Mouse (Mus musculus) layer of hippocampus, adult 9-10 months (tissue): ENCODE results near the gene Tbl3.
A peak's percentile ranks its signal among the peaks of the same experiment; 100 is the strongest.
"Not testable (repeated sequence)": the region's sequence is repeated elsewhere in the genome, so short reads cannot be mapped to it uniquely, and the experiment has no call there.

ENCODE experiments used
- DNase-seq: peaks from one replicate; pipeline ENCODE4 v3.0.0; 2022; ENCODE audit warnings: low spot score

Gene Tbl3

GRCm38 (mm10) chr17:24696011-24696697 is 11.3 kb downstream of the Tbl3 start, which contains the start of the genes Gfer and Noxo1:
Gfer (minus strand) TSS chr17:24696156.
Noxo1 (plus strand) TSS chr17:24696234.
- no peak for DNase-seq

GRCm38 (mm10) chr17:24695326-24696010 is 12.0 kb downstream of the Tbl3 start:
- DNase-seq, result no peak

- no peak for DNase-seq
These were observed 15.1 kb downstream of the Tbl3 start for GRCm38 (mm10) chr17:24692385-24692784.

- DNase-seq, result no peak
These were observed 18.0 kb downstream of the Tbl3 start, which contains the start of gene Syngr3 for GRCm38 (mm10) chr17:24689251-24690081. Syngr3 (minus strand) TSS chr17:24689955.

GRCm38 (mm10) chr17:24687599-24687998 is 19.9 kb downstream of the Tbl3 start:
- no peak for DNase-seq

- no peak for DNase-seq
These were observed 20.3 kb downstream of the Tbl3 start for GRCm38 (mm10) chr17:24687146-24687595.

- DNase-seq, result no peak
These were observed 20.9 kb downstream of the Tbl3 start for GRCm38 (mm10) chr17:24686514-24686913.

GRCm38 (mm10) chr17:24677500-24678080 is 29.9 kb downstream of the Tbl3 start:
- DNase-seq, result no peak

GRCm38 (mm10) chr17:24676877-24677276 is 30.6 kb downstream of the Tbl3 start:
- no peak for DNase-seq

GRCm38 (mm10) chr17:24676187-24676586 is 31.3 kb downstream of the Tbl3 start:
- no peak for DNase-seq

GRCm38 (mm10) chr17:24674277-24674676 is 33.2 kb downstream of the Tbl3 start:
- DNase-seq, result no peak

GRCm38 (mm10) chr17:24672141-24672540 is 35.3 kb downstream of the Tbl3 start:
- no peak for DNase-seq

GRCm38 (mm10) chr17:24671346-24671745 is 36.1 kb downstream of the Tbl3 start:
- no peak for DNase-seq

- no peak for DNase-seq
These were observed 37.1 kb downstream of the Tbl3 start for GRCm38 (mm10) chr17:24670246-24670844.

- peak; percentile 78 for DNase-seq
These were observed 37.8 kb downstream of the Tbl3 start, which contains the start of gene Zfp598 for GRCm38 (mm10) chr17:24669545-24670245. Zfp598 (plus strand) TSS chr17:24669687.

GRCm38 (mm10) chr17:24669214-24669544 is 38.3 kb downstream of the Tbl3 start:
- not testable (repeated sequence) for DNase-seq

- DNase-seq, result no peak
These were observed 40.0 kb downstream of the Tbl3 start for GRCm38 (mm10) chr17:24667416-24667815.

- not testable (repeated sequence) for DNase-seq
These were observed 40.4 kb downstream of the Tbl3 start for GRCm38 (mm10) chr17:24667011-24667410.

GRCm38 (mm10) chr17:24658017-24658758 is 49.3 kb downstream of the Tbl3 start, which contains the start of gene Npw:
Npw (minus strand) TSS chr17:24658457.
- no peak for DNase-seq

GRCm38 (mm10) chr17:24654969-24655368 is 52.5 kb downstream of the Tbl3 start:
- no peak for DNase-seq
